In the genomic region with DNA sequence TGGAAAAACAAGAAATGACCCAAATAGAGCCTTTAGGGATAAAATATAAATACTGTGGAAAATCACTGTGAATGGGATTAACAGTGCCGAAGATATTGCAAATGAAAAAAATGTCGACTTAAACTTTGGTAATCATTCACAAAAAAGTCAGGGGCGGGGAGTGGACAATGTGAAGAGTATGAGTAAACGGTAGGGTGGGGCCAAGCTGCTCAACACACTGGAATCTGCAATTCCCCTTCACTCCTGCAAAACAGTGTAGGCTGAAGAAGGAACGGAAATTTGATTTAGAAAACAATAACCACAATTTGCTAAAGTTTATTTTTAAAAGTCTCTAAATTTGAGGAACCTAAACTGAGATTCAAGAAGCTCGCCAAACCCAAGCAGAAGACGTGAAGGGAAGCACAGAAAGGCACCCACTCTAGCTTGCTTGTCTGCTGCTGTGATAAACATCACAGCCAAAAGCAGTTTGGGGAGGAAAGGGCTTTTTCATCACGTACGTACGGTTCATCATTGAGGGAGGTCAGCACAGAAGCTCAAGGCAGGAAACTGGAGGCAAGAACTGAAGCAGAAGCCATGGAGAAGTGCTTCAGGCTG, we compare ENCODE assay signal across 34 mouse cellular contexts. TPM values are rescaled to one million over a fixed set of nuclear protein-coding genes. Genes with fewer than 3 reads are reported as not detected.
DNase-seq lines count a peak whose midpoint lies in the region; ATAC-seq and TF ChIP-seq lines count a peak whose summit lies in the region.
"Had no signal": no experiment of that assay in that cellular context is flagged by ENCODE, and none has a peak within 500 bp of the region (broad histone marks: within the 10 kb centered on the region; RNA-seq: fewer than 3 reads in every experiment).

No protein-coding gene starts in this region.

- no peaks in the 10 kb centered on the region for H3K4me1 ChIP-seq in limb, embryonic 11.5 days (ENCODE audit: control insufficient read depth, insufficient read depth, low read length)
- H3K4me1 ChIP-seq in limb, embryonic 10.5 days, result no peaks in the 10 kb centered on the region; the same call in 1 of the 2 replicates
- H3K4me1 ChIP-seq in spleen, adult 2 months (ENCODE audit: control insufficient read depth, insufficient read depth, insufficient read length), result no peaks in the 10 kb centered on the region
- no peaks in the 10 kb centered on the region for H3K4me1 ChIP-seq in midbrain, embryonic 10.5 days
- H3K4me1 ChIP-seq: embryonic facial prominence, embryonic 12.5 days; heart, embryonic 12.5 days; hindbrain, embryonic 15.5 days; limb, embryonic 15.5 days; liver, embryonic 15.5 days; neural tube, embryonic 15.5 days had no signal

- no peak overlapping the region for H3K9ac ChIP-seq in limb, embryonic 11.5 days (ENCODE audit: low read length)
- H3K9ac ChIP-seq: embryonic facial prominence, embryonic 12.5 days; heart, embryonic 12.5 days; hindbrain, embryonic 15.5 days; limb, embryonic 15.5 days; liver, embryonic 15.5 days; lung, embryonic 15.5 days; neural tube, embryonic 15.5 days had no signal

- no peak overlapping the region for H3K4me3 ChIP-seq in limb, embryonic 11.5 days (ENCODE audit: low read depth, low read length)
- no peak overlapping the region for H3K4me3 ChIP-seq in limb, embryonic 10.5 days
- H3K4me3 ChIP-seq in spleen, adult 2 months (ENCODE audit: extremely low read depth, insufficient read depth, insufficient read length), result no peak overlapping the region
- no peak overlapping the region for H3K4me3 ChIP-seq in midbrain, embryonic 10.5 days
- H3K4me3 ChIP-seq: embryonic facial prominence, embryonic 12.5 days; heart, embryonic 12.5 days; hindbrain, embryonic 15.5 days; left cerebral cortex, adult 2 months; limb, embryonic 15.5 days; liver, embryonic 15.5 days; lung, embryonic 15.5 days; neural tube, embryonic 15.5 days had no signal

- H3K4me2 ChIP-seq in limb, embryonic 11.5 days (ENCODE audit: low read depth, severe bottlenecking), result no peak overlapping the region
- H3K4me2 ChIP-seq: embryonic facial prominence, embryonic 12.5 days; heart, embryonic 12.5 days; hindbrain, embryonic 15.5 days; limb, embryonic 15.5 days; liver, embryonic 15.5 days; lung, embryonic 15.5 days; neural tube, embryonic 15.5 days had no signal

- no peak for TF ChIP-seq POLR2A in spleen, adult 2 months (IDR thresholded peaks at IDR 0.05; ENCODE audit: low read depth, low read length)

- DNase-seq in limb, embryonic 11.5 days (ENCODE audit: low spot score), result peak; percentile 17
- no peak for DNase-seq in limb, embryonic 10.5 days (ENCODE audit: low spot score)
- DNase-seq in spleen, adult 2 months (ENCODE audit: low read depth in 1 of 2, low spot score in 2 of 2), result no peak
- no peak for DNase-seq in spleen, postnatal 36 days (ENCODE audit: low spot score in 2 of 2)
- peak; percentile 4 for DNase-seq in splenic B cell, adult 2 months (ENCODE audit: low read depth, low spot score)
- DNase-seq in midbrain, embryonic 10.5 days (ENCODE audit: low spot score), result no peak
- no peak for DNase-seq in gastrocnemius, postnatal 10 days
- DNase-seq: adrenal gland, adult 2 months; adrenal gland, postnatal 36 days; cerebellum, adult 8-10 months; cerebellum, postnatal 36 days; embryo, embryonic 11 days; gastrocnemius, postnatal 14 days; heart, postnatal 4 days; kidney, adult 11 months; kidney, postnatal 25 days; midbrain, embryonic 14.5 days; retina, postnatal 1 day; right cerebral cortex, postnatal 14 days; thymus, adult 2 months; thymus, postnatal 36 days had no signal

- H3K36me3 ChIP-seq in limb, embryonic 11.5 days (ENCODE audit: control insufficient read depth, insufficient read depth, low read length), result no peaks in the 10 kb centered on the region
- H3K36me3 ChIP-seq in limb, embryonic 10.5 days, result no peaks in the 10 kb centered on the region
- no peaks in the 10 kb centered on the region for H3K36me3 ChIP-seq in spleen, adult 2 months (ENCODE audit: control insufficient read depth, insufficient read depth, low read length)
- H3K36me3 ChIP-seq in splenic B cell, adult 2 months (ENCODE audit: control insufficient read depth, insufficient read depth, low read length, poor library complexity, severe bottlenecking), result no peaks in the 10 kb centered on the region
- no peaks in the 10 kb centered on the region for H3K36me3 ChIP-seq in midbrain, embryonic 10.5 days
- H3K36me3 ChIP-seq: embryonic facial prominence, embryonic 12.5 days; heart, embryonic 12.5 days; hindbrain, embryonic 15.5 days; limb, embryonic 15.5 days; liver, embryonic 15.5 days; lung, embryonic 15.5 days; neural tube, embryonic 15.5 days had no signal

- H3K27ac ChIP-seq in limb, embryonic 11.5 days (replicated peaks; ENCODE audit: low read depth, low read length), result no peak overlapping the region
- no peak overlapping the region for H3K27ac ChIP-seq in limb, embryonic 10.5 days
- peak overlapping the region; percentile 18; the same call in 1 of the 2 replicates for H3K27ac ChIP-seq in spleen, adult 2 months (ENCODE audit: insufficient read depth, low read length)
- no peak overlapping the region for H3K27ac ChIP-seq in midbrain, embryonic 10.5 days (replicated peaks)
- H3K27ac ChIP-seq: embryonic facial prominence, embryonic 12.5 days; hindbrain, embryonic 15.5 days; left cerebral cortex, adult 2 months; limb, embryonic 15.5 days; liver, embryonic 15.5 days; lung, embryonic 15.5 days; neural tube, embryonic 15.5 days; stomach, postnatal 0 days had no signal

- ATAC-seq in limb, embryonic 11.5 days (ENCODE audit: insufficient number of reproducible peaks, low FRiP score, low TSS enrichment, low read depth), result no peak
- ATAC-seq in hematopoietic stem cell, adult 5-6 weeks (replicated peaks in 1 of 2; ENCODE audit: insufficient read depth in 1 of 2, low FRiP score in 2 of 2, low TSS enrichment in 1 of 2, low read depth in 1 of 2, poor library complexity in 2 of 2, severe bottlenecking in 2 of 2), result peak; percentile 44 to 47; a peak in 3 of 4 replicates
- ATAC-seq: CD4-positive, CD25-positive, alpha-beta regulatory T cell, adult 4 months; forebrain, embryonic 16.5 days; inflammation-experienced regulatory T-cells, adult 6 months had no signal

- no peaks in the 10 kb centered on the region for H3K9me3 ChIP-seq in limb, embryonic 11.5 days (ENCODE audit: control insufficient read depth, low read length)
- no peaks in the 10 kb centered on the region for H3K9me3 ChIP-seq in limb, embryonic 10.5 days (replicated peaks)
- H3K9me3 ChIP-seq in midbrain, embryonic 10.5 days (replicated peaks), result no peaks in the 10 kb centered on the region
- H3K9me3 ChIP-seq: embryonic facial prominence, embryonic 12.5 days; heart, embryonic 12.5 days; hindbrain, embryonic 15.5 days; limb, embryonic 15.5 days; liver, embryonic 15.5 days; lung, embryonic 15.5 days; neural tube, embryonic 15.5 days had no signal

- WGBS in limb, embryonic 11.5 days, result 87% methylated on average over 10 of the region's 10 CpGs
- 81% methylated on average over 10 of the region's 10 CpGs for WGBS in limb, embryonic 10.5 days
- WGBS in spleen, adult 2 months, result 31% methylated on average over 10 of the region's 10 CpGs
- 83% methylated on average over 10 of the region's 10 CpGs for WGBS in midbrain, embryonic 10.5 days

- H3K27me3 ChIP-seq in limb, embryonic 11.5 days (ENCODE audit: control insufficient read depth, insufficient read depth, low read length), result no peaks in the 10 kb centered on the region
- H3K27me3 ChIP-seq in limb, embryonic 10.5 days (ENCODE audit: low read depth, poor library complexity, severe bottlenecking), result no peaks in the 10 kb centered on the region
- H3K27me3 ChIP-seq in spleen, adult 2 months (ENCODE audit: control insufficient read depth, insufficient read depth, low read length), result no peaks in the 10 kb centered on the region
- no peaks in the 10 kb centered on the region for H3K27me3 ChIP-seq in splenic B cell, adult 2 months (ENCODE audit: control insufficient read depth, insufficient read depth, low read length, poor library complexity, severe bottlenecking)
- no peaks in the 10 kb centered on the region for H3K27me3 ChIP-seq in midbrain, embryonic 10.5 days (ENCODE audit: low read depth, poor library complexity, severe bottlenecking)
- H3K27me3 ChIP-seq: embryonic facial prominence, embryonic 12.5 days; heart, embryonic 12.5 days; hindbrain, embryonic 15.5 days; limb, embryonic 15.5 days; liver, embryonic 15.5 days; lung, embryonic 15.5 days; neural tube, embryonic 15.5 days had no signal

- no peak for TF ChIP-seq CTCF in spleen, adult 2 months (IDR thresholded peaks at IDR 0.05; ENCODE audit: extremely low read depth, insufficient read depth, insufficient read length, insufficient replicate concordance)

RNA-seq across cellular contexts. Expression of gene Smad1, which starts 48.0 kb away (rescaled TPM):
- polyA plus RNA-seq in limb, embryonic 11.5 days (2014; fragmentation: Nextera tagmentation; extraction: Ambion mirVana), result 50.4 and 53.3 TPM in 2 replicates
- polyA plus RNA-seq in limb, embryonic 10.5 days (2016; fragmentation: Nextera tagmentation; extraction: Ambion mirVana), result 37.0 and 39.6 TPM in 2 replicates
- 16.7 and 22.9 TPM in 2 replicates for polyA plus RNA-seq in spleen, adult 2 months (2012; rRNA removed)
- 27.1 and 32.6 TPM in 2 replicates for total RNA-seq in hematopoietic stem cell, adult 5-6 weeks (2017)
- polyA plus RNA-seq in midbrain, embryonic 10.5 days (2016; fragmentation: Nextera tagmentation; extraction: Ambion mirVana), result 36.1 and 39.0 TPM in 2 replicates
- 10 to 100 TPM; 34.2 to 38.3 TPM for total RNA-seq in gastrocnemius, postnatal 10 days (2021)

Comparison
In these comparisons a context has a peak if more than half of its experiments do, and no peak if none do; other contexts are left out.
1. DNase-seq: peak in limb, embryonic 11.5 days (single experiment) and splenic B cell, adult 2 months (single experiment); none in limb, embryonic 10.5 days (single experiment), spleen, adult 2 months (0 of 2), spleen, postnatal 36 days (0 of 2), midbrain, embryonic 10.5 days (single experiment) and gastrocnemius, postnatal 10 days (single experiment).